In the genomic region with DNA sequence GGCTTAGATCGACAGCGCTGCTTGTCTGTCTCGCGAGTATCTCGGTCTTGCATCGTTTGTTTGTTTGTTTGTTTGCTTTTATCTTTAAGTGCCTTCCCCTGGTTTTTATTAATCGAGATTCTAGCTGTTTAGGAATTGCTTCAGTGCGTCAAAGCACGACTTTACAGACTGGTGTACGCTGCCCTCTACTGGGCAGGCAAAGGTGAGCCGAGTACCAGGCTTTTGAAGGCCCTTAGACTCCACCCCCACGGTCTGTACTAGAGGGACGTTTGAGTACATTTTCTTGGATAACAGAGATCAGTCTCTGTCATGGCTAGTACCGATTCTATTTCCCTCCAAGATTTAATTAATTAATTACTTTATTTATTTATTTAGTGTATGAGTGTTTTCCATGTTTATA, we compare ENCODE assay signal across 8 mouse cellular contexts. TPM values are rescaled to one million over a fixed set of nuclear protein-coding genes. Genes with fewer than 3 reads are reported as not detected.
DNase-seq lines count a peak whose midpoint lies in the region; ATAC-seq and TF ChIP-seq lines count a peak whose summit lies in the region.

No protein-coding gene starts in this region.

- DNase-seq in hindbrain, embryonic 14.5 days (ENCODE audit: low spot score): peak; percentile 64
- peak; percentile 65 for DNase-seq in forelimb bud, embryonic 11.5 days (ENCODE audit: low read depth, low spot score)
- DNase-seq in layer of hippocampus, adult 9-11 months: peak; percentile 49
- peak; percentile 65 for DNase-seq in midbrain, postnatal 0 days (ENCODE audit: low spot score)
- peak; percentile 73 for DNase-seq in thymus, postnatal 0 days (ENCODE audit: low spot score)

- no peak overlapping the region for H3K4me2 ChIP-seq in hindbrain, embryonic 14.5 days (replicated peaks)
- H3K4me2 ChIP-seq in hindbrain, embryonic 13.5 days: no peak overlapping the region
- no peak overlapping the region for H3K4me2 ChIP-seq in midbrain, postnatal 0 days (ENCODE audit: low read depth, low read length, poor library complexity, severe bottlenecking)

- no peaks in the 10 kb centered on the region for H3K36me3 ChIP-seq in hindbrain, embryonic 14.5 days (replicated peaks; ENCODE audit: control insufficient read depth, insufficient read depth)
- H3K36me3 ChIP-seq in hindbrain, embryonic 13.5 days: peaks cover 10% of the 10 kb centered on the region
- H3K36me3 ChIP-seq in midbrain, postnatal 0 days (ENCODE audit: insufficient read depth, low read length): no peaks in the 10 kb centered on the region

- H3K27me3 ChIP-seq in hindbrain, embryonic 14.5 days (ENCODE audit: control insufficient read depth, insufficient read depth, low read length): no peaks in the 10 kb centered on the region
- no peaks in the 10 kb centered on the region for H3K27me3 ChIP-seq in hindbrain, embryonic 13.5 days
- no peaks in the 10 kb centered on the region for H3K27me3 ChIP-seq in midbrain, postnatal 0 days (ENCODE audit: insufficient read depth, low read length)

- TF ChIP-seq POLR2A in bone marrow macrophage, adult 2 months (IDR thresholded peaks at IDR 0.05; ENCODE audit: borderline replicate concordance, low read depth, low read length): no peak

- no peak overlapping the region for H3K27ac ChIP-seq in hindbrain, embryonic 14.5 days
- no peak overlapping the region for H3K27ac ChIP-seq in hindbrain, embryonic 13.5 days
- H3K27ac ChIP-seq in bone marrow macrophage, adult 2 months (ENCODE audit: insufficient read depth, low read depth, low read length): no peak overlapping the region
- H3K27ac ChIP-seq in midbrain, postnatal 0 days (ENCODE audit: low read depth, low read length): no peak overlapping the region

- no peak for ATAC-seq in hindbrain, embryonic 14.5 days (ENCODE audit: low FRiP score)
- ATAC-seq in hindbrain, embryonic 13.5 days (ENCODE audit: low FRiP score): no peak
- peak; percentile 43 for ATAC-seq in CD4-positive, CD25-positive, alpha-beta regulatory T cell, adult 4 months
- ATAC-seq in midbrain, postnatal 0 days (ENCODE audit: low FRiP score): no peak

- peaks cover 4% of the 10 kb centered on the region for H3K4me1 ChIP-seq in hindbrain, embryonic 14.5 days (replicated peaks; ENCODE audit: control insufficient read depth, insufficient read depth, low read length)
- peaks cover 10% of the 10 kb centered on the region for H3K4me1 ChIP-seq in hindbrain, embryonic 13.5 days (replicated peaks)
- no peaks in the 10 kb centered on the region for H3K4me1 ChIP-seq in bone marrow macrophage, adult 2 months (ENCODE audit: control insufficient read depth, insufficient read depth, low read length)
- peaks cover 4% of the 10 kb centered on the region for H3K4me1 ChIP-seq in midbrain, postnatal 0 days (ENCODE audit: insufficient read depth, low read length)

- H3K9me3 ChIP-seq in hindbrain, embryonic 14.5 days (ENCODE audit: control insufficient read depth, low read length): no peaks in the 10 kb centered on the region
- no peaks in the 10 kb centered on the region for H3K9me3 ChIP-seq in hindbrain, embryonic 13.5 days
- no peaks in the 10 kb centered on the region for H3K9me3 ChIP-seq in midbrain, postnatal 0 days (ENCODE audit: low read length)

- WGBS in hindbrain, embryonic 14.5 days: 7% methylated on average over 14 of the region's 14 CpGs
- WGBS in hindbrain, embryonic 13.5 days: 7% methylated on average over 14 of the region's 14 CpGs
- WGBS in midbrain, postnatal 0 days: 6% methylated on average over 14 of the region's 14 CpGs

- no peak overlapping the region for H3K4me3 ChIP-seq in hindbrain, embryonic 14.5 days (replicated peaks; ENCODE audit: low read length)
- H3K4me3 ChIP-seq in hindbrain, embryonic 13.5 days: no peak overlapping the region
- H3K4me3 ChIP-seq in bone marrow macrophage, adult 2 months (ENCODE audit: insufficient read depth, low read length): no peak overlapping the region
- H3K4me3 ChIP-seq in midbrain, postnatal 0 days (ENCODE audit: low read depth, low read length): no peak overlapping the region

- no peak overlapping the region for H3K9ac ChIP-seq in hindbrain, embryonic 14.5 days
- no peak overlapping the region for H3K9ac ChIP-seq in hindbrain, embryonic 13.5 days
- no peak overlapping the region for H3K9ac ChIP-seq in midbrain, postnatal 0 days (replicated peaks; ENCODE audit: low read length, poor library complexity, severe bottlenecking)

- TF ChIP-seq CTCF in bone marrow macrophage, adult 2 months (IDR thresholded peaks at IDR 0.05; ENCODE audit: low read depth, low read length): peak; percentile 84
- TF ChIP-seq CTCF in midbrain, postnatal 0 days (IDR thresholded peaks at IDR 0.05): peak; percentile 71

RNA-seq across cellular contexts. Expression of gene Mtg1, which starts 4.0 kb away (rescaled TPM):
- 26.0 and 30.6 TPM in 2 replicates for polyA plus RNA-seq in hindbrain, embryonic 14.5 days (2014; fragmentation: Nextera tagmentation; extraction: Ambion mirVana)
- 28.3 and 30.6 TPM in 2 replicates for polyA plus RNA-seq in hindbrain, embryonic 13.5 days (2015; fragmentation: Nextera tagmentation; extraction: Ambion mirVana)
- 10 to 100 TPM; 28.7 to 33.1 TPM for polyA plus RNA-seq in CD4-positive, CD25-positive, alpha-beta regulatory T cell, adult 4 months (2017; shearing (Covaris generic))
- 10.5 and 10.8 TPM in 2 replicates for polyA plus RNA-seq in bone marrow macrophage, adult 2 months (2012; ENCODE audit: insufficient read depth, insufficient read length, missing spikeins)
- total RNA-seq in midbrain, postnatal 0 days (2014; rRNA removed): 9.9 and 10.0 TPM in 2 replicates
- 31.3 and 33.7 TPM in 2 replicates for polyA plus RNA-seq in midbrain, postnatal 0 days (2015; fragmentation: Nextera tagmentation; extraction: Ambion mirVana)
- polyA plus RNA-seq in thymus, postnatal 0 days (2015; fragmentation: Nextera tagmentation; extraction: Ambion mirVana): 32.1 and 33.1 TPM in 2 replicates

RNA-seq across cellular contexts. Expression of gene Sprn, which starts 13.3 kb away (rescaled TPM):
- 18.7 and 21.6 TPM in 2 replicates for polyA plus RNA-seq in hindbrain, embryonic 14.5 days (2014; fragmentation: Nextera tagmentation; extraction: Ambion mirVana)
- polyA plus RNA-seq in hindbrain, embryonic 13.5 days (2015; fragmentation: Nextera tagmentation; extraction: Ambion mirVana): 10.8 and 11.0 TPM in 2 replicates
- not detected for polyA plus RNA-seq in CD4-positive, CD25-positive, alpha-beta regulatory T cell, adult 4 months (2017; shearing (Covaris generic))
- not detected in 2 replicates for polyA plus RNA-seq in bone marrow macrophage, adult 2 months (2012; ENCODE audit: insufficient read depth, insufficient read length, missing spikeins)
- total RNA-seq in midbrain, postnatal 0 days (2014; rRNA removed): 63.9 and 70.5 TPM in 2 replicates
- 34.9 and 38.3 TPM in 2 replicates for polyA plus RNA-seq in midbrain, postnatal 0 days (2015; fragmentation: Nextera tagmentation; extraction: Ambion mirVana)
- polyA plus RNA-seq in thymus, postnatal 0 days (2015; fragmentation: Nextera tagmentation; extraction: Ambion mirVana): 0.06 and 0.07 TPM in 2 replicates

RNA-seq across cellular contexts. Expression of gene Olfr522, which starts 23.2 kb away (rescaled TPM):
- not detected in 2 replicates for polyA plus RNA-seq in hindbrain, embryonic 14.5 days (2014; fragmentation: Nextera tagmentation; extraction: Ambion mirVana)
- not detected in 2 replicates for polyA plus RNA-seq in hindbrain, embryonic 13.5 days (2015; fragmentation: Nextera tagmentation; extraction: Ambion mirVana)
- polyA plus RNA-seq in CD4-positive, CD25-positive, alpha-beta regulatory T cell, adult 4 months (2017; shearing (Covaris generic)): not detected
- polyA plus RNA-seq in bone marrow macrophage, adult 2 months (2012; ENCODE audit: insufficient read depth, insufficient read length, missing spikeins): not detected in 2 replicates
- total RNA-seq in midbrain, postnatal 0 days (2014; rRNA removed): not detected in 2 replicates
- not detected in 2 replicates for polyA plus RNA-seq in midbrain, postnatal 0 days (2015; fragmentation: Nextera tagmentation; extraction: Ambion mirVana)
- not detected in 2 replicates for polyA plus RNA-seq in thymus, postnatal 0 days (2015; fragmentation: Nextera tagmentation; extraction: Ambion mirVana)

RNA-seq across cellular contexts. Expression of gene Echs1, which starts 25.1 kb away (rescaled TPM):
- 123 and 127 TPM in 2 replicates for polyA plus RNA-seq in hindbrain, embryonic 14.5 days (2014; fragmentation: Nextera tagmentation; extraction: Ambion mirVana)
- polyA plus RNA-seq in hindbrain, embryonic 13.5 days (2015; fragmentation: Nextera tagmentation; extraction: Ambion mirVana): 123 and 125 TPM in 2 replicates
- 10 to 100 TPM; 69.1 to 90.2 TPM for polyA plus RNA-seq in CD4-positive, CD25-positive, alpha-beta regulatory T cell, adult 4 months (2017; shearing (Covaris generic))
- polyA plus RNA-seq in bone marrow macrophage, adult 2 months (2012; ENCODE audit: insufficient read depth, insufficient read length, missing spikeins): 44.9 and 45.7 TPM in 2 replicates
- total RNA-seq in midbrain, postnatal 0 days (2014; rRNA removed): 75.5 and 78.1 TPM in 2 replicates
- polyA plus RNA-seq in midbrain, postnatal 0 days (2015; fragmentation: Nextera tagmentation; extraction: Ambion mirVana): 108 and 119 TPM in 2 replicates
- polyA plus RNA-seq in thymus, postnatal 0 days (2015; fragmentation: Nextera tagmentation; extraction: Ambion mirVana): 95.0 and 102 TPM in 2 replicates

RNA-seq across cellular contexts. Expression of gene Paox, which starts 25.8 kb away (rescaled TPM):
- polyA plus RNA-seq in hindbrain, embryonic 14.5 days (2014; fragmentation: Nextera tagmentation; extraction: Ambion mirVana): 9.2 and 10.7 TPM in 2 replicates
- polyA plus RNA-seq in hindbrain, embryonic 13.5 days (2015; fragmentation: Nextera tagmentation; extraction: Ambion mirVana): 10.0 and 11.8 TPM in 2 replicates
- polyA plus RNA-seq in CD4-positive, CD25-positive, alpha-beta regulatory T cell, adult 4 months (2017; shearing (Covaris generic)): 1 to 10 TPM; 2.4 to 3.7 TPM
- polyA plus RNA-seq in bone marrow macrophage, adult 2 months (2012; ENCODE audit: insufficient read depth, insufficient read length, missing spikeins): 20.1 and 25.9 TPM in 2 replicates
- 8.7 and 12.5 TPM in 2 replicates for total RNA-seq in midbrain, postnatal 0 days (2014; rRNA removed)
- polyA plus RNA-seq in midbrain, postnatal 0 days (2015; fragmentation: Nextera tagmentation; extraction: Ambion mirVana): 6.9 and 8.6 TPM in 2 replicates
- polyA plus RNA-seq in thymus, postnatal 0 days (2015; fragmentation: Nextera tagmentation; extraction: Ambion mirVana): 26.8 and 28.8 TPM in 2 replicates

Comparison
In these comparisons a context has a peak if more than half of its experiments do, and no peak if none do; other contexts are left out.
1. RNA of gene Sprn, which starts 13.3 kb away (polyA plus RNA-seq): 34.9 to 38.3 TPM in midbrain, postnatal 0 days, 18.7 to 21.6 TPM in hindbrain, embryonic 14.5 days and 10.8 to 11.0 TPM in hindbrain, embryonic 13.5 days; 0.06 to 0.07 TPM in thymus, postnatal 0 days, not detected in CD4-positive, CD25-positive, alpha-beta regulatory T cell, adult 4 months and not detected in bone marrow macrophage, adult 2 months; every median in the first group is over 10 times any median in the second.
2. Peak in every context shown above with its lines, with median percentiles within 50 percentile points of each other: DNase-seq.